Mouse (Mus musculus) lung, embryonic 16.5 days (tissue): ENCODE data around the gene Ap2s1. TPM values are rescaled to one million over a fixed set of nuclear protein-coding genes. Genes with fewer than 3 reads are reported as not detected.

Source experiments
- polyA plus RNA-seq: library from polyadenylated mRNA; unstranded; fragments of >200 nt; fragmentation: Nextera tagmentation; extraction: Ambion mirVana; gene quantifications from 2 replicates; pipeline ENCODE4 v1.2.1, GENCODE M21; 2015

Gene Ap2s1
- polyA plus RNA-seq, 1 experiment from 2014 or later: 275 TPM

Other genes starting within 250 kb of the Ap2s1 start
- gene Arhgap35, start 123.4 kb upstream of the Ap2s1 start, polyA plus RNA-seq: 16.4 and 17.8 TPM in 2 replicates
- not detected in 2 replicates for gene Ceacam15, start 62.7 kb upstream of the Ap2s1 start, polyA plus RNA-seq
- gene Ceacam9, start 16.5 kb upstream of the Ap2s1 start, polyA plus RNA-seq: not detected in 2 replicates
- 46.7 and 47.2 TPM in 2 replicates for gene Slc1a5, start 42.9 kb downstream of the Ap2s1 start, polyA plus RNA-seq
- 87.1 and 92.1 TPM in 2 replicates for gene Strn4, start 77.5 kb downstream of the Ap2s1 start, polyA plus RNA-seq
- gene Fkrp, start 78.3 kb downstream of the Ap2s1 start, polyA plus RNA-seq: 28.1 and 28.9 TPM in 2 replicates
- gene Prkd2, start 104.5 kb downstream of the Ap2s1 start, polyA plus RNA-seq: 21.7 and 23.3 TPM in 2 replicates
- 2.1 and 2.2 TPM in 2 replicates for gene Dact3, start 136.9 kb downstream of the Ap2s1 start, polyA plus RNA-seq
- gene Gng8, start 153.4 kb downstream of the Ap2s1 start, polyA plus RNA-seq: 12.9 and 13.0 TPM in 2 replicates
- gene Ptgir, start 168.1 kb downstream of the Ap2s1 start, polyA plus RNA-seq: 2.6 and 2.8 TPM in 2 replicates
- gene Calm3, start 185.7 kb downstream of the Ap2s1 start, polyA plus RNA-seq: 116 and 118 TPM in 2 replicates
- 5.1 and 5.5 TPM in 2 replicates for gene Pnmal2, start 206.3 kb downstream of the Ap2s1 start, polyA plus RNA-seq
- 0.20 and 0.49 TPM in 2 replicates for gene Pnmal1, start 221.3 kb downstream of the Ap2s1 start, polyA plus RNA-seq
- gene Gm42372, start 244.7 kb downstream of the Ap2s1 start, polyA plus RNA-seq: 0.15 and 0.29 TPM in 2 replicates